Mouse (Mus musculus) small intestine, adult 2 months (tissue): ENCODE results near the gene Entpd8.

ENCODE experiments used
- CTCF ChIP-seq: fragments of 200-500 bp; IDR thresholded peaks from 2 replicates; pipeline ENCODE4 v1.5.1; 2012; ENCODE audit warnings: low read depth, mild to moderate bottlenecking, control low read depth, inconsistent platforms, low read length, moderate library complexity, mixed read lengths; ENCODE audit not compliant: insufficient replicate concordance, insufficient read length; ENCODE audit errors: extremely low read depth
- POLR2A ChIP-seq: fragments of 200-500 bp; IDR thresholded peaks from 2 replicates; pipeline ENCODE4 v1.6.1; 2012; ENCODE audit warnings: low read depth, mild to moderate bottlenecking, control low read depth, inconsistent platforms, low read length, moderate library complexity

DNA sequence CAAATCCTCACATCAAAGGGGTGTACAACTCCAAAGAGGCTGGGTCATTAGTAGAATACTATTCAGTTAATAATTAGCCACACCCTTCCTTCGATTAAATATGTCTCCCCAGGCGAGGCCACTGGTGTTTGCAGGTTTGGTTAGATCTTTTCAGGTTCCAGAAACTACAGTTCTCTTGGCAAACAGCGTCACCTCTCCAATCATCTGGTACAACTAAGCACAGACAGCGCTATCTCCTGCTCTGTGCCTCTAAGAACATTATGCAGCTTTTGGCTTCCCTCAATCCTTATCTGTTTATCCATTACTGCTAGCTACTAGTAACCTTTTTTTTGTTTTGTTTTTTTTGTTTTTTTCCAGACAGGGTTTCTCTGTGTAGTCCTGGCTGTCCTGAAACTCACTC, 10.6 kb upstream of the Entpd8 start:
- TF ChIP-seq POLR2A (no peak), CTCF (no peak)
